Mouse (Mus musculus): ENCODE data around the gene Olfr785.
"Not testable (repeated sequence)": the region's sequence is repeated elsewhere in the genome, so short reads cannot be mapped to it uniquely, and the experiment has no call there.

The Olfr785 gene

GRCm38 (mm10) chr10:129405126-129405525 lies at the start of gene Olfr785:
Gene Olfr785 (plus strand): TSS chr10:129405426.
- DNase-seq (ENCODE audit: low spot score) = no peak

GRCm38 (mm10) chr10:129356496-129356895 lies 48.7 kb upstream of the Olfr785 start:
- DNase-seq (ENCODE audit: low spot score) = not testable (repeated sequence)

DNA sequence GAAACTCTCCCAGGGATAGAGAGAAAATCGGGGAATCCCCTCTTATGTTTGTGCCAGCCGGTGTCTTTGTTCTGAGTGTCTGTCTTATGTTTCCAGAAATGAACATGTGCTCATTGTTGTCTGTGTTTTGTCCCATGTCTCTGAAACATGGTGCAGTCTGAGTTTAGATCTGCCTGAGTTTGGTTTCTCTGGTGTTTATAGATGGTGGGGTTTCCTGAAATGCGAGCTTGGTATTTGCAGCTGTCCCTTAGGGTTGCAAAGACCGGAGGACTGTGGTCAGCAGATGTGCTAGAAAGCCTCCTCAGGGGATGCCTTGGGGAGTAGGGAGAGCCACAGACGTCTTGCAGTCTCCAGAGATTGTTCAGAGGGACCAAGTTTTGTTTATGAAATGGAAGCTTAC lies 47.9 kb upstream of the Olfr785 start:
- no peak for DNase-seq (ENCODE audit: low spot score)

GRCm38 (mm10) chr10:129374051-129374450 lies 31.2 kb upstream of the Olfr785 start:
- not testable (repeated sequence) for DNase-seq (ENCODE audit: low spot score)

DNA sequence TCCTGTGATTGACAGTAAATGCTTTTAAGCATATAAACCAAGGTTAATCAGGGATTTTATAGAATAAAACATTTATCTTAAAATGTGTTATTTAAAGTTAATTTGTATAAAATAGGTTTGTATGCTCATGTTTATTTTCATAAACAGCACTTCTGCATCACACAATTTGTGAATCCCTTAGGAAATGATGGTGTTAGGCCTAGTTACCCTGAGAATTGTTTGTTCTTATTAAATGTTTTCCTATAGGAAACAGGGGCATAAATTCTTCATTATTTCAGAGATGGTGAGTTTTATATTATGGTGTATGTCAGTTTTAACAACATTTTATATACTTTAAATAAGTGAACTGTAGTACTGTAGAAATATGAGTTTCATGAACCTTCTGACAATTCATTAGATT lies 21.4 kb upstream of the Olfr785 start, which contains the start of gene Olfr784:
Gene Olfr784 (plus strand): TSS at position 301 of the 400 bp plus-strand sequence.
- no peak for DNase-seq (ENCODE audit: low spot score)

DNA sequence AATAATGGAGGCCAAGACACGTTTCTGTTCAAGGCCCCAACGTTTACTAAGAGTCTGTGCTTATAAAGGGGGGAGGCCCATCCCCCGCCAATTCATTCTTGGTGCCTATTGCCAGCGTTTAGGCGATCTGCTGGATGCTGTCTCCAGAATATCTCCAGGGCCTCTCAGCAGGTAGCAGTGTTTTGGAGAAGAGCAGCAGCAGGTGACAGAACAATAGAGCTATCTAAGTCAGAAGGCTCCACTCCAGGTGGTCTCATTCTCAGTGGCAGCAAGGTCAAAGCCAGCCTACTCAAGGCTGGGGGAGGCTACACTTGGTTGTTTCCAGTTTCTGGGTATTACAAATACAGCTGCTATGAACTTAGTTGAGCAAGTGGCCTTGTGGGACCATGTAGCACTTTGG lies 4.3 kb upstream of the Olfr785 start:
- no peak for DNase-seq (ENCODE audit: low spot score)

DNA sequence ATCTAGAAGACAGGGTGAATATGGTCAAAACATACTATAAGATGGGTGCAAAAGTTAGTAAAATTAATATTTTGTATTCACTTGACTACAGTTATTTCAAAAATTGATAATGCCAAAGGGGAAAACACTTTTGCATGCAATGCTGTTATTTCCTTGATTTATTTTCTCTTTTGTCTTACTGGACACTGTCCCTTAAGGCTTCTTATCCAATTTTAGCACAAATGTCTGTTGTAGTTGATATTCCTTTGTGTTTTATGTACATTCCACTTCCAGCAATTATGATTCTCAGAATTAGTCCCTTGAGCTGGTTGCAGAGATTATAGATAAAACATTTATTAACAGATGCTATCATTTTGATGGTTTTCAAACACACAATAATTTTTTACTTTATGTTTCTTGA lies 21.8 kb downstream of the Olfr785 start, which contains the start of gene Olfr786:
Gene Olfr786 (plus strand): TSS at position 301 of the 400 bp plus-strand sequence.
- no peak for DNase-seq (ENCODE audit: low spot score)

Measured in ovary, adult 18-20 months (tissue).